Mouse (Mus musculus): ENCODE results near the gene Mterf2.

Mterf2 gene

DNA sequence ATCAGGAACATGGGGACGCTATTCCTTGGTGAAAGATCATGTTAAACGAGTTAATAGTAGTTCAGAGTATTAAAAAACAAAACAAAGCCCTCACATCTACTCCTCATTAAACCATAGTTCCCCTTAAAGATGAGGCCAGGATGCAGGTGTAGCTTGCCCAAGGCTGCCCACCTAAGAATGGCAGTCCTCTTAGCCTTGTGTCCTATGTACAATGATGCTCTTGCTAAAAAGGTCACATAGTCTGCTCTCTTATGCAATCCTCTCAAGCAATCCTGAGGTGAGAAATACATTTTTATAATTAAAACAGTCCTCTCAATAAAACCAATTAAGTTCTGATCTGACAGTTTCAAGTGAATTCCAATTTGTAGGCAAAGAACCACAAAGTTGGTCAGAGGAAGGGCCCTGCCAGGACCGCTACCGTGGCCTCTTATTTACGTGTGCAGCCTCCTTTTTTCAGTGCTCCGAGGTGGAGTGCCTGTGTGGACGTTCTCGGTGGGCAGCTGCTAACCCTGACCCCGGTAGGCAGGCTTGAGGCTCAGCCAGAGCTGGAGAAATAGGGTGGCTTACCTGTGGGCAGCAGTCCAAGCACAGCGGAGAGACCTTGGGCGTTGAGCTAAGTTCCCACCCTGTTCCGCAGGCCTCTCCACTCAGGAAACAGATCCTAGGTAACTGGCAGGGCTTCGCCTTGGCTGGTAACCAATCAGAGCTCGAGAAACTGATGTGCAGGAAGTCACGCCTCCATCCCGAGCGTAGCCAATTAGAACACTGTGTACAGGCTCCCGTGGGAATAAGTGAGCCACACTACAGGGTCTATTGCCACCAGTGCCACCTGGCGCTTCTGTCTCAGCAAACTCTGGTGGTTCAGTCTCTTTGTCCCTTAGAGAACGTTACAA, at the start of gene Mterf2:
Gene Mterf2, minus strand, starts transcription at position 633 of the 893 bp plus-strand sequence.
- DNase-seq (ENCODE audit: low spot score) = peak; percentile 79

DNA sequence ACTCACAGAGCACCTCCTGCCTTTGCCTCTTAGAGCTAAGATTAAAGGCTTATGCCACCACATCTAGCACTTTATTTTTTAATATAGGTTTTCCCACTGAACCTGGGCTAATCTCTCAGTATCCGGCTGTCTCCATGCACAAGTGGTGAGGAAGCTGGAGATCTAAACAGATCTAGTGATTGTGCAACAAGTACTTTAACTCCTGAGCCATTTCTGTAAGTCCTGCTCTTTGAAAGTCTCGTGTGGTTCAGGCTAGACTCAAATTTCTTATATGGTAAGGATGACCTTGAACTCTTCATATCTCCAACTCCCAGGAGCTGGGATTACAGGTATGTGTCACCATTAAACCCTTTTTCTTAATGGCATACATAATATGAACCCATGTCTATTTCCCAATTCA, 48.8 kb upstream of the Mterf2 start:
- no peak for DNase-seq (ENCODE audit: low spot score)

DNA sequence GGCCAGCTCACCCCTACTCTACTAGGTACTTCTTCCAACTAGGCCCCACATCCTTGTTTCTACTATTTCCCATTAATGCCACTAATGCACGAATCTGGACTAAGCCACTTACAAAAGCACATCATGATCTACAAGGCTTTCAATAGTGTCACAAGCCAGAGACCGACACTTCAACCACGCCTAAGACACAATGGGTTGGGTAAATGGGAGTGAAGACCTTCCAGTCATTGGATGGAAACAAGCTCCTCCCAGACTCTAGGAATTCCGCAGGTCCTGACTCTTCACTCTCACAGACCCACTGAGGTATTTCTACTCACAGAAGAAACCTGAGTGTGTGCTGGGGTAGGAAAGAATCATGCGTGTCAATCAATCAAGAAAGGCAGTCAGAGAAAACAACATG, 37.5 kb upstream of the Mterf2 start:
- no peak for DNase-seq (ENCODE audit: low spot score)

DNA sequence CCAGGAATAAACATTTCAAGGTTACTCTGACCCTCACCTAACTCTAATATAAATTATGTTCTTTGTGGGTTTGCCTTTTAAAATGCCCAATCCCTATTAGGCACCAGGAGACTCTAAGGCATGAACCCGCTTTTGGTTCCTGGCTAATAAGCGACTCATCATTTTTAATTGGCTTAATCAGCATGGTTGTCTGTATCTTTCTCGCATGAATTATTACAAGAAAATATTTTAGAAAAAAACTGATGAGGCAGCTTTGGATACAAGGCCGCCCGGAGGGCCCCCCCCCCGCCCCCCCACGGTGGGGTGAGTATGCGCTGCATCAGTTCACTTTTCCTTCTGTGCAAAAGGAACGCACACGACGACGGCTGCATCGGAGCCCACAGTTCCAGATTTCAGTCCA, 37.0 kb upstream of the Mterf2 start:
- no peak for DNase-seq (ENCODE audit: low spot score)

DNA sequence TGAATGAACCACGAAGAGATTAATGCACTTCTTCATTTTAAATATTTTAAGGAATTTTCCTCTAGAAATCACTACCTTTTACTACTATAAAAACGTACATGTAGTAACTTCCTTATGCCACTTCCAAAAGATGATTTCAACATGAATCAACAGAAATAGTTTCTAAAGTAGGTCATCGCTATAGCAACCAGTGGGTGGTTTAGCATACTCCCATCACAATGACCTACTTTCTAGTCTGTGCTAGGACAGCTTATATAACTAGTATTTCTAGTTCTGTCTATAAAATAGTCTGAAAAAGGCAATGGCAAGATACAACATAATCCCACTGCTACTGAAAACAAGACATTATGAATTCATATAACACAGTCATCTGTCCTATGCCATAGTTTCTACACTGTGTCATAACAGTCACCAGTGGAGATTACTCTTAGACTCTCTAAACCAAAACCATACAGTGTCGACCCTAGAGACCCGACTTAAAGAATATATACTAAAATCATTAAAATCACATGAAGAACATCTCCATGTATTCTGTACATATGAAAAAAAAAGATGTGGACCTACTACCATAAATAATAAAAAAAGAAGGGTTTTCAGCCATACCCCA, 34.0 kb upstream of the Mterf2 start:
- DNase-seq (ENCODE audit: low spot score) = no peak

DNA sequence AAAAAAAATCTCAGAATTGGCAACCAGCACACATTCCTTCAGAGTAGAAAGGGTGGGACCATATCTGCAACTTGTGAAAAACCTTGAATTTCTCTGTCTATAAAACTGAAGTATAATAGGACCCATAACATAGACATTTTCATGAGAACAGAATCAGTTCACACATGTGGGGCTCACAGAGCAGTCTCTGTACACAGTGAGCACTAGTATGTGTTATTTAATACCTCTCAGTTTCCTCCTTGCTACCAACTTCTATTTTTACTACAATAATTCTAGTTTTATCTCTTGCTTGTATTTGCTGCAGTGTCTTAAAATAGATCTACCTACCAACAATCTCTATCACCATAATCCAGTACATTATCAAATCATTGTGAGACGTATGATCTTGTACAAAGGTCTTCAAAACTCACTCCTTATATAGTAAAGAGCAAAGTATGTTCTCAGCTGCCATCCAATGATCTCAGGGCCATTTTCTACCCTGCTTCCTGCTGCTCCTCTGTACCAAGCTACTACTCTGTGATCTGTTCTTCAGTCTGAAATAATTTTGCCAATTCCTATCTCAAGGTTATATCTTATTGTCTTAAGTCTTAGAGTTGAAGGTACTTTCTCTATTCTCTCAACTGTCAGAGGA, 32.3 kb upstream of the Mterf2 start:
- no peak for DNase-seq (ENCODE audit: low spot score)

DNA sequence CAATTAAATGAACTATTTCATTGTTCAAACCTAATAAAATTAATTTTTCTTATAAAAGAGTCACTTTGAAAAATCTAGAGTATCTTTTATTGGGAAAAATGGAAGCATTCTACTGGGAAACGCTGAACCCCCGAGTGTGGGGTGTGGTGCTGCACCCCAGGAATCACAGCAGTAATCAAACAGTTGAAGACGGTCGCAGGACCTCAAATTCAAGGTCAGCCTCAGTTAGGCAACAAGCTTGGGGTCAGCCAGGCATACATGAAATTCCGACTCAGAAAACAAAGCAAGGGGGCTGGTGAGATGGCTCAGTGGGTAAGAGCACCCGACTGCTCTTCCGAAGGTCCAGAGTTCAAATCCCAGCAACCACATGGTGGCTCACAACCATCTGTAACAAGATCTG, 29.6 kb upstream of the Mterf2 start:
- DNase-seq (ENCODE audit: low spot score) = no peak

DNA sequence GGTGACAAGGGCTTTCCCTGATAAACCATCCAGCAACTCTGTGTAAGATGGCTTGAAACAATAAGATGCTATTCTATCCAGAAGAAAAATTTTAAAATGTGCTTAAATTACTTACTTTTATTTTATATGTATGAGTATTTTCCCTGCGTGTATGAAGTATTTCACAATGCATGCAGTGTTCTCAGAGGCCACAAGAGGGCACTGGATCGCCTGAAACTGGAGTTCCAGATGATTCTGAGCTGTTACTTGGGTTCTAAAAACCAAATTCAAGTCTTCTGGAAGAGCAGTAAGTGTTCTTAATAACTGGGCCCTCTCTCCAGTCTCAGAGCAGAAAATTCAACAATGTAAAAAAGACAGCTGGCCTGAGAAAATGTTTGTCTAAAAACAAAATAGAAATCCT, 26.4 kb upstream of the Mterf2 start:
- DNase-seq (ENCODE audit: low spot score) = no peak

DNA sequence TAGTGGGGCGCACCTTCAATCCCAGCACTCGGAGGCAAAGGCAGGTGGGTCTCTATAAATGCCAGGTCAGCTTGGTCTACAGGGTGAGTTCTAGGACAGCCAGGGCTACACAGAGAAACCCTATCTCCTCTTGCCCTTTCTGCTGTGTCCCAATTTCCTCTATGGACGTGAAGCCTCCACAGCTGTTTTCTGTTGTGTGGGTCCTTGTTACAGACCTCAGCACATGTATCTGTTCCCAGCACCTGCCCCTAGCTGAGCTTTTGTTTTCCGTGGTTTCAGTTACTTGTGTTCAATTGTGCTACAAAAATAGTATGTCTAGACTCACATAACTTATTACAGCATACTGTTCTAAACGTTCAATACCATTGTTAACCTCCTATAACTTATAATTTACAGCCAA, 21.4 kb upstream of the Mterf2 start:
- DNase-seq (ENCODE audit: low spot score) = no peak

DNA sequence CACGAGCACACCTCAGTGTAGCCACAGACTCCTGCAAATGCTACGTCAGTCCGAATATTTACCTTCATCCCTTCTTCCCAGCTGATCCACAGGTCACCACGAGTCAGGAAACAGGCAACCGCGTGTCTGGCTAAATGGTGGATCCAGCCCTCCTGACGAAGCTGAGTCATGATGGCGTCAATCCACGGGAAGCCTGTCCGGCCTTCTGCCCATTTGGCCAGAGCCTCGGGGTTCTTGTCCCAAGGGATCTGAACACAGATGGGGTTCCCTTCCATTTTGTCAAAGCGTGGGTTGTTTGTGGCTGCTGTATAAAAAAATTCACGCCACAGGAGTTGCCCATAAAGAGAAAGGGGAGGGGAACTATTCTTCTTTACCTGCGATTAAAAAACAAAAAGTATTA, 18.5 kb upstream of the Mterf2 start:
- no peak for DNase-seq (ENCODE audit: low spot score)

DNA sequence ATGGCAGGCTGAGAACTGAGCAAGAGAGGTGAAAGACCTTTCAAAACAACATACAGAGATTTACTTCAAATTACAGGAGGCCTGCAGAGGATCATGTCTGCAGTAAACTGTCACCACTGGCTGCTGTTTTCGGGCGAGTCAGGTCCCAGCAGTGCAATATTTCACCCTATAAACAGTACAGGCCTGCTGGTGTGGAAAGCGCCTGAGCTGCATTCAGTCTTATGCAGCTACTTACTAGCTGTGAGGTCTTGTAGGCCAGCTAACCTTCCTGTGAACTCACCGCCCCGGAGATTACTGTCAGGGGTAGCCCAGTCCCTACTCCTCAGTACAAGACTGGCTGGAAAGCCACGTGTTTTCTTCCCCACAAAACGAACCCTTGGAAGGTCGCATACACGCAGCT, 13.6 kb upstream of the Mterf2 start:
- no peak for DNase-seq (ENCODE audit: low spot score)

DNA sequence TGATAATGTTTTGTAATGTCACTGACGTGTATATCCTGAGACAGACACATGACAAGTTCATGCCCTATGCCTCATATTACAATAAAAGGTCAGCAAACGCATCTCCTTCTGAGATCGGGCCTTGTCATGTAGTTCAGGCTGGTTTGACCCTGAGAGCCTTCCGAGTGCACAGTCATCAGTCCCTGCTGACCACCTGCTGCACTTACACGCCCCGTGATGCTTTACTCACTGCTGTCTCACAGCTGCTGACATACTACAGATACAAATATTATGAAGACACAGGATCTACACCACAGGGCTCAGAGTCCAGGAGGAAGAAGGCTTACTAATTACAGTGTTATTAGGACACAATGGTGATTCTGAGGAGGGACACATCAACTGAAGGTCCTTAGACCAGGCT, 8.7 kb upstream of the Mterf2 start:
- DNase-seq (ENCODE audit: low spot score) = no peak

DNA sequence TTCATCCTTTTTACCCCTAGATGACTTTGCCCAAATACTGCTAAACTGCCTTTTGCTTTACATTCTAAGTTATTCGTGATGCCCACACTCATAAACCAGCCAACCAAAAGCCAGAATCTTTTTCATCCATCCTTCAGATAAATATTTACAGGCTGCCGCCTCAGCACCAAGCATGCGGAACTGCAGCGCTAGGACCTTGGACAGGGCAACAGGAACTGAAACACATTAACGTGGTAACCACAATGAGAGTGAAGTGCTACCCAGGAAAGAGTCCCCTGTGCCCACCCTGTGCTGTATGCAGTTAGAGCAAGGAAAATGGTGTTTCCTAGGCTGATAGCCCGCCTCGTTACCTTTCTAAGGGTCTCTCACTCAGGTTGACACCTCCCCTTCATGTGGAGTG, 626 bp upstream of the Mterf2 start:
- DNase-seq (ENCODE audit: low spot score) = peak; percentile 25

DNA sequence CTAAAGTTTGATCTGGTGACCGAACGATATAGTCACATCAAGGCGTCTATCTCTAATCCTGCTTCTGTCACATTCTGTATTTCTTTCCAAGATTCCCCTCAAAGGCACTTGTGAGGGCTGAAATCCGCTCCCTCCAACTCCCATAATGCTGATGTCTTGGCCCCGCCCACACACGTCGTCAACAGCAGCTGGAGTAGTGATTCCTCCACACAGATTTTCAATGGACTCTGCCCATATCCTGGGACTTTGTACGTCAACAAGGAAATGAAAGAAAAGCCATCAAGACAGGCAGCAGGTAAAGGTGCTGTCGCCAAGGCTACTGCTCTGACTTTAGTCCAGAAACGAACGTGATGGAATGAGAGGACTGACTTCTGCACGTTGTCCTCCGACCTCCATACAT, 2.6 kb downstream of the Mterf2 start:
- no peak for DNase-seq (ENCODE audit: low spot score)

DNA sequence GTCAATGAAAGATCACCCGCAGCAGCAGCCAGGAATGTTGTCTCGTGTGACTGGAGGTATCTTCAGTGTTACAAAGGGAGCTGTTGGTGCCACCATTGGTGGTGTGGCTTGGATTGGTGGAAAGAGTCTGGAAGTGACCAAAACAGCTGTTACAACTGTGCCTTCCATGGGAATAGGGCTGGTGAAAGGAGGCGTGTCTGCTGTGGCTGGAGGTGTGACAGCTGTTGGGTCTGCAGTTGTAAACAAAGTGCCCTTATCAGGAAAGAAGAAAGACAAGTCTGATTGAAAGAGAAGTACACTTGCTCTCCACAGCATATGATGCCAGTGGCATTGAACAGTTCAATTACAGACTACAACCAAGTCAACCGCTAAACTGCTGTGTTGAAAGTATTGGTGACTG, 13.4 kb downstream of the Mterf2 start:
- DNase-seq (ENCODE audit: low spot score) = no peak

DNA sequence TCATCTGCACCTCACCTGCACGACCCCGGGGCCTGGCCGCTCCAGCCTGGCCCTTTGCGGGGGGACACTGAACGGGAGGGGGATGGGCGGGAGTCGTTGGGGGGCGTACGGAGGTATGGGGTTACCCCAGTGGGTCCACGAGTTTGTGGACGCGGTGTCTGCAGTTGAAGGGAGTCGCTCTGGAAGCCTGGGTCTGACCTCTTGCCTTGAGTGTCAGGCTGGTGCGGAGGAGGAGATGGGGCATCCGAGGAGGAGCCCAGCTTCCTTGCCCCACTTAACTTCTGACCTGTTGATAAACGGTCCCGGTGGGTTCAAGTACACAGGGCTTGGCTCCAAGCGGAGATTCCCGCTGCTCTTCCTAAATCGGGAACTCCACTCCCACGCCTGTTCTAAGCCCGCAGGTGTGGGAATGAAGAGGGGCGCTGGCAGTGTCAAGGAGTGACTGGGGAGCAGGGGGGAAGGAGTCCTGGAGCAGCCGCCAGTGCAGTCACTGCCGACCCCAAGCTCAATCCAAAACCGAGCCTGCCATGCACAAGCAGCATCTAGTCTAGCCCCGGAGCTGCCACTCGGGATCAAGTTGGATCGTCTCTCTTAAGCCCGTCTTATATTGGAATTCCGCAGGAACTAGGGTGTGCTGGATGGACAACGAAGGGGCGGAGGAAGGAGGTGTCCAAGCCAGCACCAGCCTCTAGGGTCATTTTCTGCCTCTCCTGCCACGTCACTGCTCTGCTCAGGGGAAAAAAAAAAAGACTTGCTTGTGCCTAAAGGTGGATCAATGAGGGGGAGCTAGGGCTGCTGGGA, 24.5 kb downstream of the Mterf2 start:
- peak; percentile 10 for DNase-seq (ENCODE audit: low spot score)

DNA sequence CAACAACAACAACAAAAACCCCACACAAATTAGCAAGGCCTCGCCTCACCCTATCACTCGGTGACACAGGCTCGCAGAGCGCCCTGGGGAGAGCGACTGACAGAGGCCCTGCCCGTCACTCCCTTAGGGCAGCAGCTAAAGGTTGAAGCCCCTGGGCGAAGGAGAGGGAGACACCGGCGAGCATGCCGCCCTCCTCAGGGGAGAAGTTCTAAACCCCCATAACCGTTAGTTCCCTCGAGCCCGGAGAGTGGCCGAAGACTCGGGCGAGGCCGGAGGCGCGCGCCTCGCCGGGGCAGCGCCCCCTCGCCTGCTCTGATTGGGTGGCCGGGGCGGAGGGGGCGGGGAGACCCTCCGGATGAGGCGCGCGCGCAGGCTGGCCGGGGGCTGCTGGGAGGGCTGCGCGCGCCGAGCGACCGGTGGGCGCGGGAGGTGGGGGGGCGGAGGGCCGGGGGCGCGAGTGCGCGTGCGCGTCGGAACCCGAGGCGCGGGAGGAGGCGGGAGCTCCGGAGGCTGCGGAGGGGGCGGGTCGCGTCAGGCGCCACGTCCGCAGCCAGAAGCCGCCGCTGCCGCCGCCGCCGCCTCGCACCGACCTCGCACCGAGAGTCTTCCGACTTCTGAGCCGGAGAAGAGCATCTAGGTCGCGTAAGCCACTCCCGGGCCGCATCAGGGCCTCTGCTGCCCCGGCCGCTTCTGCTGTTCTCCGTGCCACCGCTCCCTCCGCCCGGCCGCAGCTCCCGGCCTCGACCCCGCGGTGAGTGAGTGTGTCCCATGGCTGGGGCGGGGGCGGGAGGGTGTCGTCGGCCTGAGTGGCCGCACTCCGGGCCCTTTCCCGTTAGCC, 25.4 kb downstream of the Mterf2 start, which contains the start of the genes Fhl4 and Tmem263:
Gene Fhl4, minus strand, starts transcription at position 249 of the 838 bp plus-strand sequence.
Gene Tmem263, plus strand, starts transcription at position 381 of the 838 bp plus-strand sequence.
- DNase-seq (ENCODE audit: low spot score) = peak; percentile 72

DNA sequence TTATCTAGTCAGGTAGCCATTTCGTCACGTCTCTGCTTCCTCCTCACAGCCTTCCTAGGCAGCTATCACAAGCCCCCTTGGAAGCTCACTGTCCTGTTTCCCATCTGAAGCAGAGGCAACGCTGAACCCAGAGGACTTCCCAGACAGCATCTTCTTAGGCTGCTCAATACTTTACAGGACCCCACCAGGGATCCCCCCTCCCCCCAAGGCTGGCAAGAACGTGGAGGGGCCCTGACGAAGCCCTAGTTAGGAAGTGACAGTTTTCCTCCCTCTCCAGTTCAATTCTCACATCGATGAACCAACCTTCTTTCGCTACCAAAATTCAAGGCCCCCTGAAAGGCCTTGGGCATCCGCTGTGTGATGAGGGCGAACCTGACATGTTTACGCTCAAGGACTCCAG, 26.0 kb downstream of the Mterf2 start:
- no peak for DNase-seq (ENCODE audit: low spot score)

DNA sequence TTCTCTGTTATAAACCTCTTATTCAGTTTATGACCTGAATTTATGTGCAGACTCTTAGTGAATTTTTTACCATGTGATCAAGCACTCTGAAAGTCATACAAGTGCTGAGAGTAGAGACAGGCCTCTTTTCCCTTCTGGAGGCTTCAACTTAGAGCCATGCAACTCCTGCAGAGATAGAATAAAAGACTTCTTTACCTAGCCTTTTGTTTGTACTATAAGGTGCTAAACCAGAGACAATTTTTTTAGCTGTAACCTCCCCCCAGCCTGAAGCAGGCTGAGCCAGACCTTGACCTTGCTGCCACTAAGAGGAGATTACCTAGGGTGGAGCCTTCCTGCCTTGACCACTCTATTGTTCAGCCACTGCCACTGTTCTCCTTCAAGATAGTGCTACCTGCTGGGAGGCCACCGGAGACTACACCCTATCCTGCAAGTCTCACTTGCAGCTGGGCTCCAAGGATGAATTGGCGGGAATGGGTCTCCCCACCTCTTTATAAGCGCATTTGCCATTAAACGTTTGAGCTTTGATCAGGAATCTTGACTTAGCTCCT, 56.1 kb downstream of the Mterf2 start:
- DNase-seq (ENCODE audit: low spot score) = no peak

Data from spleen, adult 12 weeks (tissue).